Mouse (Mus musculus) spleen, adult 2 months (tissue): ENCODE measurements around the gene Tmem72. TPM values are rescaled to one million over a fixed set of nuclear protein-coding genes. Genes with fewer than 3 reads are reported as not detected.

Source experiments
- DNase-seq, 2 experiments: peaks; one replicate each; pipeline versions ENCODE4 v3.0.0 to v3.0.0-alpha.2; 2012 to 2021; ENCODE audit warnings: low spot score in 2 of 2, low read depth in 1 of 2
- H3K27ac ChIP-seq: fragments of 200-500 bp; 2 replicates; pipeline ENCODE4 v1.5.1; 2012; ENCODE audit warnings: low read length, inconsistent platforms; ENCODE audit not compliant: insufficient read depth
- H3K27me3 ChIP-seq: fragments of 200-500 bp; 2 replicates; pipeline ENCODE4 v1.6.1; 2012; ENCODE audit warnings: mild to moderate bottlenecking, moderate library complexity, low read length, inconsistent platforms; ENCODE audit not compliant: control insufficient read depth, insufficient read depth
- H3K36me3 ChIP-seq: fragments of 200-500 bp; 2 replicates; pipeline ENCODE4 v1.6.1; 2012; ENCODE audit warnings: mild to moderate bottlenecking, low read length, inconsistent platforms; ENCODE audit not compliant: control insufficient read depth, insufficient read depth
- H3K4me1 ChIP-seq: fragments of 200-500 bp; 2 replicates; pipeline ENCODE4 v1.6.1; 2011; ENCODE audit warnings: inconsistent platforms; ENCODE audit not compliant: control insufficient read depth, insufficient read depth, insufficient read length
- H3K4me3 ChIP-seq: fragments of 200-500 bp; 2 replicates; pipeline ENCODE4 v1.5.1; 2011; ENCODE audit warnings: mild to moderate bottlenecking, inconsistent platforms; ENCODE audit not compliant: insufficient read depth, insufficient read length; ENCODE audit errors: extremely low read depth
- CTCF ChIP-seq: fragments of 200-500 bp; IDR thresholded peaks from 2 replicates; pipeline ENCODE4 v1.5.1; 2011; ENCODE audit warnings: mild to moderate bottlenecking, inconsistent platforms; ENCODE audit not compliant: insufficient read depth, insufficient read length, insufficient replicate concordance; ENCODE audit errors: extremely low read depth
- POLR2A ChIP-seq: fragments of 200-500 bp; IDR thresholded peaks from 2 replicates; pipeline ENCODE4 v1.6.1; 2011; ENCODE audit warnings: low read depth, low read length, inconsistent platforms
- WGBS: fragments of 180-500 bp; shearing (Covaris S2); methylation state at CpG from one replicate; pipeline ENCODE4 v1.1.7; 2018; 5-methylcytosine and 5-hydroxymethylcytosine counted together
- polyA plus RNA-seq: library from polyadenylated mRNA; depleted of rRNA; stranded (reverse); fragments of >200 nt; gene quantifications from 2 replicates; pipeline ENCODE4 v1.2.3, GENCODE M21; 2012; rRNA removed

Tmem72 gene
- polyA plus RNA-seq, result 0.01 TPM in 2 replicates

- 92% methylated on average over 8 of the region's 8 CpGs for WGBS
- DNase-seq, result no peak
Measured at GRCm38 (mm10) chr6:116716666-116717065, at the start of gene Tmem72. Gene Tmem72, minus strand, starts transcription at chr6:116716913.

GRCm38 (mm10) chr6:116764524-116764923 is 47.8 kb upstream of the Tmem72 start:
- no peaks in the 10 kb centered on the region for H3K27me3 ChIP-seq
- WGBS, result 88% methylated on average over 4 of the region's 4 CpGs
- no peaks in the 10 kb centered on the region for H3K4me1 ChIP-seq
- H3K36me3 ChIP-seq, result no peaks in the 10 kb centered on the region
- no peak for DNase-seq
- no peak overlapping the region for H3K4me3 ChIP-seq
- no peak overlapping the region for H3K27ac ChIP-seq
- no peak for TF ChIP-seq POLR2A
- no peak for TF ChIP-seq CTCF

More at GRCm38 (mm10) chr6:116716666-116717065, at the start of gene Tmem72:
- Histone ChIP-seq H3K36me3 (no peaks in the 10 kb centered on the region), H3K4me3 (no peak within 1 kb of the TSS), H3K27ac (no peak within 1 kb of the TSS), H3K4me1 (no peaks in the 10 kb centered on the region; the same call in 1 of the 2 replicates), H3K27me3 (no peaks in the 10 kb centered on the region)
- no peak for TF ChIP-seq POLR2A
- TF ChIP-seq CTCF, result no peak

- Histone ChIP-seq H3K27me3 (no peaks in the 10 kb centered on the region), H3K4me3 (no peak overlapping the region), H3K4me1 (no peaks in the 10 kb centered on the region), H3K27ac (no peak overlapping the region), H3K36me3 (no peaks in the 10 kb centered on the region)
- TF ChIP-seq POLR2A, result no peak
- no peak for TF ChIP-seq CTCF
- DNase-seq, result no peak
- WGBS, result 74% methylated on average over 3 of the region's 3 CpGs
Measured at GRCm38 (mm10) chr6:116762333-116762732, 45.6 kb upstream of the Tmem72 start.

GRCm38 (mm10) chr6:116760181-116760580 is 43.5 kb upstream of the Tmem72 start:
- Histone ChIP-seq H3K4me1 (no peaks in the 10 kb centered on the region), H3K27me3 (no peaks in the 10 kb centered on the region), H3K27ac (no peak overlapping the region), H3K4me3 (no peak overlapping the region), H3K36me3 (no peaks in the 10 kb centered on the region)
- DNase-seq, result no peak
- TF ChIP-seq CTCF, result no peak
- no peak for TF ChIP-seq POLR2A
- 92% methylated on average over 6 of the region's 6 CpGs for WGBS

- 74% methylated on average over 3 of the region's 3 CpGs for WGBS
- no peak for TF ChIP-seq CTCF
- TF ChIP-seq POLR2A, result no peak
Measured at GRCm38 (mm10) chr6:116756364-116756763, 39.7 kb upstream of the Tmem72 start.

GRCm38 (mm10) chr6:116738046-116738445 is 21.3 kb upstream of the Tmem72 start:
- H3K4me1 ChIP-seq, result no peaks in the 10 kb centered on the region
- no peak for TF ChIP-seq POLR2A
- no peak for TF ChIP-seq CTCF
- H3K27ac ChIP-seq, result no peak overlapping the region
- no peaks in the 10 kb centered on the region for H3K36me3 ChIP-seq
- H3K27me3 ChIP-seq, result no peaks in the 10 kb centered on the region
- H3K4me3 ChIP-seq, result no peak overlapping the region
- 75% methylated on average over 2 of the region's 2 CpGs for WGBS
- DNase-seq, result no peak

More at GRCm38 (mm10) chr6:116756364-116756763, 39.7 kb upstream of the Tmem72 start:
- Histone ChIP-seq H3K4me1 (no peaks in the 10 kb centered on the region), H3K27ac (no peak overlapping the region), H3K36me3 (no peaks in the 10 kb centered on the region), H3K27me3 (no peaks in the 10 kb centered on the region), H3K4me3 (no peak overlapping the region)
- no peak for DNase-seq

- Histone ChIP-seq H3K4me3 (no peak overlapping the region), H3K4me1 (no peaks in the 10 kb centered on the region), H3K36me3 (no peaks in the 10 kb centered on the region), H3K27ac (no peak overlapping the region), H3K27me3 (no peaks in the 10 kb centered on the region)
- WGBS, result 63% methylated on average over 5 of the region's 5 CpGs
- DNase-seq, result no peak
- TF ChIP-seq POLR2A (no peak), CTCF (no peak)
Measured at GRCm38 (mm10) chr6:116735361-116735760, 18.6 kb upstream of the Tmem72 start.
